Mouse (Mus musculus) layer of hippocampus, postnatal 14 days (tissue): ENCODE data around the gene Dcaf12. TPM values are rescaled to one million over a fixed set of nuclear protein-coding genes. Genes with fewer than 3 reads are reported as not detected.

ENCODE experiments used
- DNase-seq, 2 experiments: peaks; one replicate each; pipeline ENCODE4 v3.0.0; 2021 to 2022; ENCODE audit warnings: low spot score in 2 of 2, mixed read lengths in 1 of 2
- total RNA-seq, 2 experiments: library from RNA; stranded (reverse); gene quantifications; 2 replicates each; pipeline ENCODE4 v1.2.3; 2021

Gene Dcaf12
- total RNA-seq, 2 experiments from 2014 or later, result 51.0 to 54.5 TPM

GRCm38 (mm10) chr4:41310567-41311563 is 3.8 kb downstream of the Dcaf12 start:
- no peak for DNase-seq

GRCm38 (mm10) chr4:41307406-41307805 is 7.3 kb downstream of the Dcaf12 start:
- DNase-seq, result no peak

DNA sequence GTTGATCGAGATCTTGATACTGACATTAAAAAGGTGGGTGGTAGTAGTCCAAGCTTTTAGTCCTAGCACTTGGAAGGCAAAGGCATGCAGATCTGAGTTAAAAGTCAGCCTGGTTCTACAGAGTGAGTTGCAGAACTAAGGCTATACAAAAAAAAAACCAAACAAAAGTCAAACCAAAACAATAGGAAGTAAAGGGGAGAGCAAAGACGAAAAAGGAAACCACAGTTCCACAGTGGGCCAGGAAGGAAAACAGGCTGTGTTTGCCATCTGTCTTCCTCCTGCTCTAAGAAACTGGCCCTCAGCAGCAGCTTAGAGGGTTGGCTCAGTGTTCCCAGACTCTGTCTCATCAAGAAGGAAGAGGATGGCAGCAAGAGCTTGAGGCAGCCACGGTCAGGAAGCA is 10.4 kb downstream of the Dcaf12 start:
- DNase-seq, result peak in 1 of 2 experiments; percentile 43

DNA sequence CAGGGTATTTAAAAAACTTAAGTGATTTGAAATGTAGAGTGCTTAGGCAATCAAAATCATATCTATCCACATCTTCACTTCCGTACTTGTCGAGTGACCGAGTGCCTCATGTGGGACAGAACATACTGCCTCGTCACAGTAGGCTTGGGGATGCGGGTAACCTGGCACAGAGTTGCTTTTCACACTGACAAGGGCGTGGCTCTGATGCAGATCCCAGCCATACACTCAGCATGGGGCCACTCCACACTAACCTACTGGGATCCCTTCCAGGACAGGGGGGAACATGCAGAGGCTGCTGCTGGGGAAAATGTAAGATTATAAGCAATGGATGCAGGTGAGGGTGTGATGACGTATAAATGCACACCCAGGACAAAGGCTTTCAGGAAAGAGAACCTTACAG is 11.0 kb downstream of the Dcaf12 start:
- DNase-seq, result no peak

DNA sequence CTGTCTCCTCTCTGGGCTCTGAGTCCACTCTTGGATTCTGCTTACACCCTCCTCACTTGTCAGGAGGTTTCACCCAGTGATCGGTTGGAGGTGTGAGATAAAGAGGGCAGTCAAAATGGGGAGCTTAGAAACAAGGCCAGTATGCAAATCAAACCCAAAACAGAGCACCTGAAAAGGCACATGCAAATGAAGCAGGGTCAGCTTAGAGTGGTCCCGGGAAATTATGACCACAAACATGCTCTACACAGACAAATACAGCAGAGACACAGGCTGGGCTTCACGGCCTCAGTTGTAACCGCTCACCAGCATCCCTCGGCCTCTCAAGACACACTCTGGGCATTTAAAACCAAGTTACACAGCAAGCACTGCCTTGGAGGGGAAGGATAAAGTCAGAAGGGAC is 15.7 kb downstream of the Dcaf12 start:
- DNase-seq, result no peak

DNA sequence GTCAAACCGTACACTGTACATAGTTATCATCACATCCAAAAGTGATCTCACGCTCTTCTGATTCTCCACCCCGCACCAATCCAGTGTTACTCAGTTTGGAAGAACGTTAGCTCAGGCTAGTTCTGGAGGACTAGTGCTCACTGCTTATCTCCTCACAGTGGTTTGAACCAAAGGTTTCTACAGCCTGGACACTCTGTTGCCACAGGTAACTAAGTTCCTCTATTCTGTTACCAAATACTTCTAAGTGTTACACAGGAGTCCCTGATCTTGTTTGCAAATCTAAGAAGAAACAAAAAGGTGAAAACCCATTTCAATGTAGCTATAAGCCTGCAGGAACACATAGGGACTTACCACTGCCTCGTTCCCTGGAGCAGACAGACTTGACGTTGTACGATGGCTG is 18.7 kb downstream of the Dcaf12 start:
- no peak for DNase-seq

GRCm38 (mm10) chr4:41295507-41295906 is 19.2 kb downstream of the Dcaf12 start:
- no peak for DNase-seq

DNA sequence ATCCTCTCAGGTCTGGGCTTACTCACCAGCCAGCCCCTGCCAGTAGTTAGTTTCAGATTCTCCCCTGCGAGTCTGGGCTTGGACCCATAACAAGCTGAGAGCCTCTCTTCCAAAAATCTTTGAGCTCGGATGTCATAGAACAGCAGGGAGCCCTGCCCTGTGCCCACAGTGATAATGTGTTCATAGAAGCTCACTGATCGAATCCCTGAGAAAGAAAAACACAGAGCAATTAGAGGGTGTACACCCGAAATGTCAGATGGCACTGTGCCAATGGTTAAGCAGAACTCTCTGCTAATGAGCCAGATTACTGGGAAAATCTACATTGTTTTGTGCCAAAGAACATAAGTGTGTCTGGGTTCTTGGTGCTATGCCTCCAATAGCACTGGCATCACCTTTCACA is 20.8 kb downstream of the Dcaf12 start:
- peak; percentile 44 to 89 for DNase-seq

GRCm38 (mm10) chr4:41289802-41290201 is 24.9 kb downstream of the Dcaf12 start:
- peak in 1 of 2 experiments; percentile 29 for DNase-seq

DNA sequence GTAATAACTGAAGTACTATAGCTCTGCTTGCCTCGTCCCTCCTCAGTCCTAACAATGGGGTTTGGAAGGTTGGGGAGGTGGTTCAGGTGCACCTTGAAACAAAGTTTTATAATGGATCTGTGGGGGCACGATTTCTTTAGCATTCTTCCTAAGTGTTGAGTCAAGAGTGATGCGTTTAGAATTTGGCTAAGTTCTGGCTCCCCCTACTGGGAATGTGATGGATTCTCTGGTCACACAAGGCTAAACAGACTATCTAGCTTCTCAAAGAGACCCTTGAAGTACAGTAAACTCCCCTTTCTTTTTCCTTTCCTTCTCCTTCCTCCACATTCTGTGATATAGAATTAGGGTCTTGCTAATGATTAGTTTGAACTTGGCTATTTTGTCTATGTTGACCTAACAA is 28.3 kb downstream of the Dcaf12 start:
- peak in 1 of 2 experiments; percentile 68 for DNase-seq

- no peak for DNase-seq
Observed at GRCm38 (mm10) chr4:41284087-41284486, 30.6 kb downstream of the Dcaf12 start.

- DNase-seq, result no peak
Observed at GRCm38 (mm10) chr4:41275927-41276326, 38.8 kb downstream of the Dcaf12 start.

DNA sequence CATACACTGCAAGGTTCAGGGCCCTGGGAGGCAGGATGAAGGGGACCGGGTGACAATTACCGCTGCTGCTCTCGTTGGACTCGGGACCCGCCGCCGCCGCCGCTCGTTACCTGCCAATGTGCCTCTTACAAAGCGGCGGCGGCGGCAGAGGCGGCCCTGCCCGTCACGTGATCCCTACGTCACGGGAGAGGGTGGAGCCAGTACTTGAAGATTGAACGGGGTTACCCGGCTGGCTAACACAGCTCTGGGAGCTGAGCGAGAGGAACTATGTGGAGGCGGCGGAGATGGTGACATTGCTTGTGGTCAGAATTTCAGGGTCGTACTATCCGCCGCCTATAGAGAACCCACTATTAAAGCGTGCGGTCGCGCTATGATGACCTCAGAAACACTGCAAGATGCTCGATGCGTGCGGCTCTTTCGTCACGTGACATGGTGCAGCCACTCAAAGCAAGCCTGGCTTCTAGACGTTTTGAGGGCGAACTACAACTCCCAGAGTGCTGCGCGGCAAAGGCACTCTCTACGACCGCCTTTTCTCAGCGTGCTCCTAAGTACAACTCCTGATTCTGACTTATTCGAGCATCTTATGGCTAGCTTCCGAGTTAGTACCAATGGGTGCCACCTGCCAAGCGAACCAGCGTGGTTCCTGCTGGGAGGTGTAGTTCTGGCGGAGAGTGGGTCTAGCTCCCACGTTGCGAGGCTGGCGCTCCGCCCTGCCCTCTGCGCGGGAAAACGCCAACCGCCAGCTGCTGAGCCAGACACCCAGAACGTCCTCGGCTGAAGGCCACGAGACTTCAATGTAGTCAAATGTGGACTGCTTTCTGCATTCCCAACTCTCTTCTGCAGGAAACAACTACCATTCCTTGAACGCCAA is 39.5 kb downstream of the Dcaf12 start, which contains the start of gene Ubap2:
Gene Ubap2, minus strand, starts transcription at position 165 of the 871 bp plus-strand sequence.
- peak; percentile 98 to 99 for DNase-seq

DNA sequence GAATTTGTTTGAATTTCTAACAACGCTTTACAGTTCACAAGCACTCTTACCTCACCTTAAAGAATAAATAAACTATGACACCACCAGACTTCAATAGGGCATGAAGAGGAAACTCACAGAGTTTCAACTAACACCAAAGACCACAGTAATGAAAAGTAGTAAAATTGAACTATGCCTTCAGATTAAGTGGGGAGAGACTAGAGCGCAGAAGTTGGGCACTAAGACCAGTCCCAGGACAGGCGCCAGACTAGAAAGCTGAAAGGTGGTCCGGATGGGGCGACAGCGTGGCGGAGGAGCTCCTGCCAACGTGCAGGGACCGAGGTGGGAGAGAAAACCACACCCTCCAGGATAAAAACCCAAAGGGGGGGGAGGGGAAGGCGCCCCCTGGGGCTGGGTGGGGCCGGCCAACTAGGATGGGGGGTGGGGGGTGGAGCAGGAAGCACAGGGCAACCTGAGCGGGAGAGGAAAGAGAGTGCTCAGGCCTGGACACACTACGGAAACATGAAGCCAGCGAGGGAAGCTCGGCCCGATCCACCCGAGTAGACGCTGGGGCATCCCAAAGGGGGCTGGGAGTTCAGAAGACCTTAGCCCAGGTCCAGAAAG is 40.2 kb downstream of the Dcaf12 start:
- DNase-seq, result no peak

DNA sequence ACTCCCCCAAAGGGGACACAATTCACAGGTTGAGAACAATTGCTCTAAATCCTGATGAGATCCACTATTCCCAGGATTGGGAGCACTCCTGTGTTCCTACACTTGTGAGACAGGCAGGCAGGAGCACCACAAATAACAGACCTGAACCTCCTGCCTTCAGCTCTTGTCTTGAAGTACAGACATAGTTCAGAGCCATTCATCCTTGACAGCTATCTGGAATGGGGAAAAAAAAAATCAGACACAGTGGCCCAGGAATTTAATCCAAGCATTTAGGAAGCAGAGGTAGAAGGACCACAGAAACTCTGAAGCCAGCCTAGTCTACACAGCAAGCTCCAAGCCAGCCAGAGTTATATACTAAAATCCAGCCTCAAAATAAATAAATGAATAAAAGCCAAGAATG is 46.6 kb downstream of the Dcaf12 start:
- DNase-seq, result no peak

GRCm38 (mm10) chr4:41266350-41266749 is 48.3 kb downstream of the Dcaf12 start:
- no peak for DNase-seq

- DNase-seq, result no peak
Observed at GRCm38 (mm10) chr4:41260691-41261090, 54.0 kb downstream of the Dcaf12 start.

GRCm38 (mm10) chr4:41259019-41259418 is 55.7 kb downstream of the Dcaf12 start:
- no peak for DNase-seq

GRCm38 (mm10) chr4:41257752-41258151 is 56.9 kb downstream of the Dcaf12 start:
- no peak for DNase-seq

- DNase-seq, result peak in 1 of 2 experiments; percentile 42
Observed at GRCm38 (mm10) chr4:41255564-41256210, 59.0 kb downstream of the Dcaf12 start.

DNA sequence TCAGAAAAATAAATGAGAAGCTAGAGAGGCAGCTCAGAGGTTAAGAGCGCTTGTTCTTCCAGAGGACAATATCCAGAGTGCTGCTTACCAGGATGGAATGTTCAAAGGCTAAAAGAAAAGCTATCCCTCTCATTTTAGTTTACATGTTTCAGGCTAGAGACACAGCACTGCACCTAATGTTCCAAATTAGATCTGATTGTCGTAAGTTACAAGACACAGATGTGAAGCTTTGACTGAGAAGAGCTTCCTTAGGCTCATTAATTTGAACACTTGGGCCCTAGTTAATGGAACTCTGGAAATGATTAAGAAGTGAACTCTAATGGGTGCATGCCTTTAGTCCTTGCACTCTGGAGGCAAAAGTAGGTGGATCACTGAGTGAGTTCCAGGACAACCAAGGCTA is 60.9 kb downstream of the Dcaf12 start:
- DNase-seq, result no peak
